Mouse (Mus musculus) inflammation-experienced regulatory T-cells, adult 16 weeks (primary cell): ENCODE results near the gene Gm1330. TPM values are rescaled to one million over a fixed set of nuclear protein-coding genes. Genes with fewer than 3 reads are reported as not detected.

Experiments used
- polyA plus RNA-seq: library from polyadenylated mRNA; unstranded; fragments of 100-300 nt; shearing (Covaris generic); gene quantifications from one replicate; pipeline ENCODE4 v1.2.1, GENCODE M21; 2017

Gm1330 gene
- not detected for polyA plus RNA-seq

GRCm38 (mm10) chr2:149003151-149003550 is at the start of gene Gm1330:
Gene Gm1330, minus strand, starts transcription at chr2:149003251.

GRCm38 (mm10) chr2:149017137-149017536 is 14.1 kb upstream of the Gm1330 start, which contains the start of gene Gm10750:
Gene Gm10750, minus strand, starts transcription at chr2:149017237.

Other genes starting within 250 kb of the Gm1330 start
- not detected for gene Cst11, start 231.8 kb downstream of the Gm1330 start, polyA plus RNA-seq
- gene 8030411F24Rik, start 221.2 kb downstream of the Gm1330 start, polyA plus RNA-seq, result not detected
- not detected for gene Cst12, start 213.9 kb downstream of the Gm1330 start, polyA plus RNA-seq
- gene Cst8, start 204.5 kb downstream of the Gm1330 start, polyA plus RNA-seq, result not detected
- gene Cst13, start 183.2 kb downstream of the Gm1330 start, polyA plus RNA-seq, result not detected
- gene Cst9, start 168.1 kb downstream of the Gm1330 start, polyA plus RNA-seq, result not detected
- not detected for gene 9230104L09Rik, start 138.2 kb downstream of the Gm1330 start, polyA plus RNA-seq
- gene Cst3, start 127.6 kb downstream of the Gm1330 start, polyA plus RNA-seq, result 166 TPM
- not detected for gene Gm10750, start 14.0 kb upstream of the Gm1330 start, polyA plus RNA-seq